Mouse (Mus musculus) kidney, adult 2 months (tissue): Measurements from ENCODE around the gene Ppef1. TPM values are rescaled to one million over a fixed set of nuclear protein-coding genes. Genes with fewer than 3 reads are reported as not detected.
A peak's percentile ranks its signal among the peaks of the same experiment; 100 is the strongest.

Experiments used
- DNase-seq: peaks from one replicate; pipeline ENCODE4 v3.0.0; 2021
- H3K27ac ChIP-seq: fragments of 200-500 bp; 2 replicates; pipeline ENCODE4 v1.5.1; 2012; ENCODE audit warnings: low read depth, low read length, control low read depth, inconsistent platforms; ENCODE audit not compliant: insufficient read depth
- H3K27me3 ChIP-seq: fragments of 200-500 bp; replicated peaks from 2 replicates; pipeline ENCODE4 v1.6.1; 2012; ENCODE audit warnings: mild to moderate bottlenecking, moderate library complexity, low read length, inconsistent platforms; ENCODE audit not compliant: control insufficient read depth, insufficient read depth
- H3K36me3 ChIP-seq: fragments of 200-500 bp; 2 replicates; pipeline ENCODE4 v1.6.1; 2012; ENCODE audit warnings: mild to moderate bottlenecking, moderate library complexity, low read length, inconsistent platforms; ENCODE audit not compliant: control insufficient read depth, insufficient read depth
- H3K4me1 ChIP-seq: fragments of 200-500 bp; 2 replicates; pipeline ENCODE4 v1.6.1; 2011; ENCODE audit warnings: low read length; ENCODE audit not compliant: control insufficient read depth, insufficient read depth
- H3K4me3 ChIP-seq: fragments of 200-500 bp; 2 replicates; pipeline ENCODE4 v1.5.1; 2011; ENCODE audit warnings: mild to moderate bottlenecking, low read depth, low read length, control low read depth; ENCODE audit not compliant: insufficient read depth
- CTCF ChIP-seq: fragments of 200-500 bp; conservative IDR thresholded peaks from 2 replicates; pipeline ENCODE4 v1.5.1; 2011; ENCODE audit warnings: low read depth, mild to moderate bottlenecking, control low read depth, low read length, moderate library complexity, mixed read lengths; ENCODE audit not compliant: insufficient read depth, insufficient read length
- POLR2A ChIP-seq: fragments of 200-500 bp; IDR thresholded peaks from one replicate; pipeline ENCODE4 v1.6.1; 2011; ENCODE audit warnings: low read depth, low read length, control low read depth
- WGBS: fragments of 180-500 bp; shearing (Covaris S2); methylation state at CpG from one replicate; pipeline ENCODE4 v1.1.7; 2018; 5-methylcytosine and 5-hydroxymethylcytosine counted together
- polyA plus RNA-seq: library from polyadenylated mRNA; depleted of rRNA; stranded (reverse); fragments of >200 nt; gene quantifications from 2 replicates; pipeline ENCODE4 v1.2.3, GENCODE M21; 2012

Ppef1 gene
- polyA plus RNA-seq, 1 experiment, result not detected

GRCm38 (mm10) chrX:160610882-160611644 lies 124.5 kb downstream of the Ppef1 start:
- no peak for DNase-seq
- no peaks in the 10 kb centered on the region for H3K36me3 ChIP-seq
- no peak for TF ChIP-seq CTCF
- no peak for TF ChIP-seq POLR2A
- H3K4me1 ChIP-seq, result no peaks in the 10 kb centered on the region
- no peak overlapping the region for H3K27ac ChIP-seq
- no peak overlapping the region for H3K4me3 ChIP-seq
- WGBS, result 52% methylated on average over 4 of the region's 4 CpGs
- no peaks in the 10 kb centered on the region for H3K27me3 ChIP-seq

- H3K27ac ChIP-seq, result no peak overlapping the region
- no peaks in the 10 kb centered on the region for H3K36me3 ChIP-seq
- H3K27me3 ChIP-seq, result no peaks in the 10 kb centered on the region
- TF ChIP-seq POLR2A (no peak), CTCF (no peak)
- 91% methylated on average over 2 of the region's 2 CpGs for WGBS
- no peaks in the 10 kb centered on the region for H3K4me1 ChIP-seq
- H3K4me3 ChIP-seq, result no peak overlapping the region
- no peak for DNase-seq
Measured at GRCm38 (mm10) chrX:160610482-160610881, 125.1 kb downstream of the Ppef1 start.

- WGBS, result 43% methylated on average over 3 of the region's 3 CpGs
- Histone ChIP-seq H3K27ac (no peak overlapping the region), H3K4me1 (no peaks in the 10 kb centered on the region), H3K36me3 (no peaks in the 10 kb centered on the region), H3K27me3 (no peaks in the 10 kb centered on the region), H3K4me3 (no peak overlapping the region)
- DNase-seq, result peak; percentile 32
- TF ChIP-seq POLR2A (no peak), CTCF (peak; percentile 63)
Measured at GRCm38 (mm10) chrX:160609849-160610248, 125.7 kb downstream of the Ppef1 start.

- WGBS, result 32% methylated on average over 6 of the region's 6 CpGs
- Histone ChIP-seq H3K4me1 (peaks cover 5% of the 10 kb centered on the region; the same call in 1 of the 2 replicates), H3K36me3 (no peaks in the 10 kb centered on the region), H3K27ac (no peak overlapping the region), H3K4me3 (no peak overlapping the region), H3K27me3 (no peaks in the 10 kb centered on the region)
- DNase-seq, result no peak
- TF ChIP-seq POLR2A (no peak), CTCF (no peak)
Measured at GRCm38 (mm10) chrX:160603981-160604541, 131.5 kb downstream of the Ppef1 start.

GRCm38 (mm10) chrX:160603316-160603715 lies 132.2 kb downstream of the Ppef1 start:
- WGBS, result 87% methylated on average over 2 of the region's 2 CpGs

GRCm38 (mm10) chrX:160602770-160603169 lies 132.8 kb downstream of the Ppef1 start:
- peaks cover 5% of the 10 kb centered on the region; the same call in 1 of the 2 replicates for H3K4me1 ChIP-seq
- no peaks in the 10 kb centered on the region for H3K36me3 ChIP-seq
- 53% methylated on average over 1 of the region's 1 CpGs for WGBS
- no peak overlapping the region for H3K4me3 ChIP-seq
- H3K27ac ChIP-seq, result no peak overlapping the region
- DNase-seq, result no peak
- no peaks in the 10 kb centered on the region for H3K27me3 ChIP-seq
- TF ChIP-seq POLR2A, result no peak
- no peak for TF ChIP-seq CTCF

More at GRCm38 (mm10) chrX:160603316-160603715, 132.2 kb downstream of the Ppef1 start:
- Histone ChIP-seq H3K27ac (no peak overlapping the region), H3K27me3 (no peaks in the 10 kb centered on the region), H3K4me1 (peaks cover 5% of the 10 kb centered on the region; the same call in 1 of the 2 replicates), H3K36me3 (no peaks in the 10 kb centered on the region), H3K4me3 (no peak overlapping the region)
- no peak for DNase-seq
- no peak for TF ChIP-seq POLR2A

GRCm38 (mm10) chrX:160601053-160601452 lies 134.5 kb downstream of the Ppef1 start:
- no peaks in the 10 kb centered on the region for H3K36me3 ChIP-seq
- H3K4me1 ChIP-seq, result peaks cover 5% of the 10 kb centered on the region; the same call in 1 of the 2 replicates
- TF ChIP-seq POLR2A (no peak), CTCF (no peak)
- no peak overlapping the region for H3K4me3 ChIP-seq
- H3K27ac ChIP-seq, result no peak overlapping the region; the same call in 1 of the 2 replicates
- peak; percentile 53 for DNase-seq
- H3K27me3 ChIP-seq, result no peaks in the 10 kb centered on the region
- 4% methylated on average over 3 of the region's 3 CpGs for WGBS
